Mouse (Mus musculus): ENCODE data around the gene Baiap2l2.

Baiap2l2 gene

GRCm38 (mm10) chr15:79299563-79300155 is 14.3 kb upstream of the Baiap2l2 start:
- DNase-seq (ENCODE audit: low spot score) = no peak

- no peak for DNase-seq (ENCODE audit: low spot score)
Measured at GRCm38 (mm10) chr15:79298553-79298952, 13.2 kb upstream of the Baiap2l2 start.

- no peak for DNase-seq (ENCODE audit: low spot score)
Measured at GRCm38 (mm10) chr15:79292779-79293178, 7.4 kb upstream of the Baiap2l2 start.

- DNase-seq (ENCODE audit: low spot score) = no peak
Measured at GRCm38 (mm10) chr15:79290340-79290739, 5.0 kb upstream of the Baiap2l2 start.

GRCm38 (mm10) chr15:79289441-79289840 is 4.1 kb upstream of the Baiap2l2 start:
- DNase-seq (ENCODE audit: low spot score) = no peak

GRCm38 (mm10) chr15:79288387-79288786 is 3.0 kb upstream of the Baiap2l2 start:
- no peak for DNase-seq (ENCODE audit: low spot score)

GRCm38 (mm10) chr15:79287091-79287490 is 1.8 kb upstream of the Baiap2l2 start:
- DNase-seq (ENCODE audit: low spot score) = no peak

- no peak for DNase-seq (ENCODE audit: low spot score)
Measured at GRCm38 (mm10) chr15:79286141-79286540, 804 bp upstream of the Baiap2l2 start.

GRCm38 (mm10) chr15:79283371-79283770 is 2.0 kb downstream of the Baiap2l2 start:
- no peak for DNase-seq (ENCODE audit: low spot score)

- no peak for DNase-seq (ENCODE audit: low spot score)
Measured at GRCm38 (mm10) chr15:79282434-79282833, 2.9 kb downstream of the Baiap2l2 start.

GRCm38 (mm10) chr15:79281389-79281788 is 3.9 kb downstream of the Baiap2l2 start:
- peak; percentile 59 for DNase-seq (ENCODE audit: low spot score)

GRCm38 (mm10) chr15:79280850-79281249 is 4.5 kb downstream of the Baiap2l2 start:
- DNase-seq (ENCODE audit: low spot score) = no peak

- peak; percentile 44 for DNase-seq (ENCODE audit: low spot score)
Measured at GRCm38 (mm10) chr15:79280209-79280608, 5.1 kb downstream of the Baiap2l2 start.

- no peak for DNase-seq (ENCODE audit: low spot score)
Measured at GRCm38 (mm10) chr15:79277728-79278127, 7.6 kb downstream of the Baiap2l2 start.

GRCm38 (mm10) chr15:79273020-79273419 is 12.3 kb downstream of the Baiap2l2 start:
- no peak for DNase-seq (ENCODE audit: low spot score)

- peak; percentile 81 for DNase-seq (ENCODE audit: low spot score)
Measured at GRCm38 (mm10) chr15:79271124-79271746, 14.1 kb downstream of the Baiap2l2 start.

- DNase-seq (ENCODE audit: low spot score) = peak; percentile 89
Measured at GRCm38 (mm10) chr15:79270317-79271123, 14.8 kb downstream of the Baiap2l2 start.

GRCm38 (mm10) chr15:79268521-79268920 is 16.8 kb downstream of the Baiap2l2 start:
- DNase-seq (ENCODE audit: low spot score) = no peak

- no peak for DNase-seq (ENCODE audit: low spot score)
Measured at GRCm38 (mm10) chr15:79265384-79265783, 20.0 kb downstream of the Baiap2l2 start.

GRCm38 (mm10) chr15:79263726-79264125 is 21.6 kb downstream of the Baiap2l2 start:
- DNase-seq (ENCODE audit: low spot score) = no peak

GRCm38 (mm10) chr15:79262786-79263309 is 22.5 kb downstream of the Baiap2l2 start:
- peak; percentile 38 for DNase-seq (ENCODE audit: low spot score)

- DNase-seq (ENCODE audit: low spot score) = no peak
Measured at GRCm38 (mm10) chr15:79262375-79262774, 23.0 kb downstream of the Baiap2l2 start.

GRCm38 (mm10) chr15:79261757-79262156 is 23.6 kb downstream of the Baiap2l2 start:
- no peak for DNase-seq (ENCODE audit: low spot score)

Measured in MN1 (cell line).